Mouse (Mus musculus) heart, embryonic 15.5 days (tissue): ENCODE data around the gene Kcnh7. TPM values are rescaled to one million over a fixed set of nuclear protein-coding genes. Genes with fewer than 3 reads are reported as not detected.

Experiments
- ATAC-seq: fragments of 200-750 bp; cut with Nextera tagmentation; replicated peaks from 2 replicates; pipeline ENCODE4 v1.8.0; 2017; ENCODE audit warnings: low read depth, moderate TSS enrichment; ENCODE audit not compliant: insufficient number of reproducible peaks, insufficient read depth, low FRiP score
- H3K27ac ChIP-seq: fragments of 300-500 bp; sonication (generic); 2 replicates; pipeline ENCODE4 v1.5.1; 2015; ENCODE audit warnings: mild to moderate bottlenecking, inconsistent platforms
- H3K27me3 ChIP-seq: fragments of 300-500 bp; sonication (generic); 2 replicates; pipeline ENCODE4 v1.6.1; 2015; ENCODE audit warnings: inconsistent platforms
- H3K36me3 ChIP-seq: fragments of 300-500 bp; sonication (generic); 2 replicates; pipeline ENCODE4 v1.6.1; 2015; ENCODE audit warnings: mild to moderate bottlenecking, inconsistent platforms
- H3K4me1 ChIP-seq: fragments of 300-500 bp; sonication (generic); replicated peaks from 2 replicates; pipeline ENCODE4 v1.6.1; 2015; ENCODE audit warnings: inconsistent platforms
- H3K4me2 ChIP-seq: fragments of 300-500 bp; sonication (generic); 2 replicates; pipeline ENCODE4 v1.6.1; 2015; ENCODE audit warnings: inconsistent platforms, mild to moderate bottlenecking, moderate library complexity
- H3K4me3 ChIP-seq: fragments of 300-500 bp; sonication (generic); 2 replicates; pipeline ENCODE4 v1.5.1; 2015; ENCODE audit warnings: mild to moderate bottlenecking, inconsistent platforms
- H3K9ac ChIP-seq: fragments of 300-500 bp; sonication (generic); 2 replicates; pipeline ENCODE4 v1.6.1; 2015; ENCODE audit warnings: mild to moderate bottlenecking, inconsistent platforms
- H3K9me3 ChIP-seq: fragments of 300-500 bp; sonication (generic); replicated peaks from 2 replicates; pipeline ENCODE4 v1.6.1; 2016; ENCODE audit warnings: inconsistent platforms
- WGBS: fragments of 180-500 bp; shearing (Covaris S2); methylation state at CpG from one replicate; pipeline ENCODE4 v1.1.7; 2015; ENCODE audit warnings: mixed read lengths; 5-methylcytosine and 5-hydroxymethylcytosine counted together
- polyA plus RNA-seq: library from polyadenylated mRNA; unstranded; fragments of >200 nt; fragmentation: Nextera tagmentation; extraction: Ambion mirVana; gene quantifications from 2 replicates; pipeline ENCODE4 v1.2.1, GENCODE M21; 2015

Gene Kcnh7
- polyA plus RNA-seq: 2.5 and 3.6 TPM in 2 replicates

- Histone ChIP-seq H3K36me3 (no peaks in the 10 kb centered on the region), H3K27me3 (peaks cover 22% of the 10 kb centered on the region), H3K4me2 (peak within 1 kb of the TSS; percentile 85), H3K9ac (peak within 1 kb of the TSS; percentile 31; the same call in 1 of the 2 replicates), H3K4me1 (peaks cover 7% of the 10 kb centered on the region), H3K27ac (no peak within 1 kb of the TSS; the same call in 1 of the 2 replicates), H3K9me3 (no peaks in the 10 kb centered on the region), H3K4me3 (peak within 1 kb of the TSS; percentile 58)
- 2% methylated on average over 47 of the region's 49 CpGs for WGBS
- no peak for ATAC-seq
These were observed at the start of gene Kcnh7 for GRCm38 (mm10) chr2:63183563-63184545. Gene Kcnh7, minus strand, starts transcription at chr2:63184287.

DNA sequence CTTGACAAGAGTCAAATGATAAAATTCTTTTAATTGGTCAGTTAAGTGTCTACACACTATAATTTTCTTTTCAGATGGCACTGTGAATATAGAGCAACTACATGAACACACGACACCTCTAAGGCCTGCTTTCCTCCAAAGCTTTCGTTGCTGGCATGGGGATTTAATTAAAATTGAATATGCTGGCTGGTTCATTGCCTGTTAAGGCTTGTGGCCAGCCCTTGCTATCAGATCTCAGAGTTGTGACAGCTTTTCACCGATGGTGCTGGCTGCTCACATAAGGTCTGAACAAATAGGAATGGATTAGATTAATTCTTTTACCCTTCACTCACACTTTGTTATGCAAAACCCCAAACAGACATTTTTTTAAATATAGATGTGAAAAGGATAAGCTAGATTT is 23.3 kb upstream of the Kcnh7 start:
- Histone ChIP-seq H3K4me3 (no peak overlapping the region), H3K4me2 (no peak overlapping the region), H3K9ac (no peak overlapping the region), H3K36me3 (no peaks in the 10 kb centered on the region), H3K9me3 (no peaks in the 10 kb centered on the region), H3K27me3 (no peaks in the 10 kb centered on the region), H3K4me1 (no peaks in the 10 kb centered on the region), H3K27ac (no peak overlapping the region)
- 73% methylated on average over 3 of the region's 3 CpGs for WGBS
- no peak for ATAC-seq

DNA sequence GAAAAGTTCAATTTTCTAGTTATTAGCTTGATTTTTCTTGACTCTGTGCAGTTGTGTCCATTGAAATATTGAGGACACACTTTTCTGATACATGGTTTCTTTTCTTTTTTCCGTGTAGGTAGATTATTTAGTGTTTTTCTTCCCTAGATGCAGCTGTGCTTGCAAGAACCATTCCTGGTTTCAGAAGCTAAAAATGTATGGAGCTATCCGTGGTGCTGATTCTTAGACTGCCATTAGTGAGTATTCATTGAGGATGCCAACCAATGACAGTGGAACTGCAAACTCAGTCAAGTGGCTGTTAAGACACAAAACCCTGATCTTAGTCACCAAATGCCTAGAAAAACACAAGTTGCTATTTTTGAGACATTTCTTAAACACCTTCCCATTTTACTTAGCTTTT is 1.9 kb upstream of the Kcnh7 start:
- 3% methylated on average over 2 of the region's 2 CpGs for WGBS
- peaks cover 22% of the 10 kb centered on the region for H3K27me3 ChIP-seq

DNA sequence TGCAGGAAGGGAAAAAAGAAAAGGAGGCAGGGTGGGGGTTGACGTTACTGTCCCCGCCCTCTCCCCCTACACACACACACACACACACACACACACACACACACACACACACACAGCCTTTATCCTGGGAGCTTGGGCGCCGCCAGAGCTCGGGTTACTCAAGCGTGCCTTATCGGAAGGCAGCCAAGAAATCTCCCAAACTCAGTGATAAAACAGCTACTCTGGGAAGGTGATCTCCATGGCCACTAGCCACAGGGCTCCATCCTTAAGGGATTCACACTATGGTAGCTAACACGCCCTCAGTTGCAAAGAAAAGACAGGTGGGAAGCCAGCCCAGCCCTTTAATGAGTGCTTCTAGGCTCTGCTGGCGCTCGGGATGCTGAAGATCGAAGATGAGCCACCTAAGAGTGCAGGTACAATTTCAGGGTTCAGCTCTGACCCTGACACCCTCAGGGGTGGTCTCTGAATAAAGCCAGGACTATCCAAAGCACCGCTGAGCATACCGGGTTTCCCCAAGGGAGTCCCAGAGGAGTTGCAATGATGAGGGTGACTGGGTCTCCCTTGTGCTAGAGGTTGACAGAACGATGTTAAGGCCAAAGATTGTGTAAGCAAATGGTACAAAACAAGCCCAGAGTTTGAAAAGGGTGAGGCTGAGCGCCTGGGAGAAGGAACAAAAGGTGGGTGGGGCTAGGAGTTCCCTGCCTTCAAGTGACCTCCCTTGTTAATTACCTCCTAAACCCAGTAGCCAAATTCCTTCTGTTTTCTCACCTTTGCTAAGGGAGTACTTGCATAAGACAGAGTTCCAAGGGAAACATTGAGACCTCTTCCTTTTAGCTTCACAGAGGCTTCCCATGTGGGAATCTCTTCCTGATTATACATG is 704 bp upstream of the Kcnh7 start:
- H3K27ac ChIP-seq: no peak overlapping the region

More for the DNA sequence above, 1.9 kb upstream of the Kcnh7 start:
- Histone ChIP-seq H3K36me3 (no peaks in the 10 kb centered on the region), H3K9ac (no peak overlapping the region), H3K4me3 (no peak overlapping the region), H3K9me3 (no peaks in the 10 kb centered on the region), H3K27ac (no peak overlapping the region), H3K4me2 (no peak overlapping the region), H3K4me1 (peaks cover 7% of the 10 kb centered on the region)
- ATAC-seq: no peak

GRCm38 (mm10) chr2:63153701-63154100 is 30.4 kb downstream of the Kcnh7 start:
- no peak for ATAC-seq
- Histone ChIP-seq H3K4me2 (no peak overlapping the region), H3K4me1 (peaks cover 5% of the 10 kb centered on the region; the same call in 1 of the 2 replicates), H3K9me3 (no peaks in the 10 kb centered on the region), H3K27me3 (no peaks in the 10 kb centered on the region), H3K36me3 (no peaks in the 10 kb centered on the region), H3K27ac (no peak overlapping the region), H3K9ac (no peak overlapping the region), H3K4me3 (no peak overlapping the region)

More for the DNA sequence above, 704 bp upstream of the Kcnh7 start:
- Histone ChIP-seq H3K27me3 (peaks cover 22% of the 10 kb centered on the region), H3K4me2 (peak overlapping the region; percentile 85), H3K36me3 (no peaks in the 10 kb centered on the region), H3K4me3 (peak overlapping the region; percentile 58), H3K9me3 (no peaks in the 10 kb centered on the region), H3K4me1 (peaks cover 7% of the 10 kb centered on the region), H3K9ac (no peak overlapping the region)
- 4% methylated on average over 15 of the region's 15 CpGs for WGBS
- ATAC-seq: no peak

DNA sequence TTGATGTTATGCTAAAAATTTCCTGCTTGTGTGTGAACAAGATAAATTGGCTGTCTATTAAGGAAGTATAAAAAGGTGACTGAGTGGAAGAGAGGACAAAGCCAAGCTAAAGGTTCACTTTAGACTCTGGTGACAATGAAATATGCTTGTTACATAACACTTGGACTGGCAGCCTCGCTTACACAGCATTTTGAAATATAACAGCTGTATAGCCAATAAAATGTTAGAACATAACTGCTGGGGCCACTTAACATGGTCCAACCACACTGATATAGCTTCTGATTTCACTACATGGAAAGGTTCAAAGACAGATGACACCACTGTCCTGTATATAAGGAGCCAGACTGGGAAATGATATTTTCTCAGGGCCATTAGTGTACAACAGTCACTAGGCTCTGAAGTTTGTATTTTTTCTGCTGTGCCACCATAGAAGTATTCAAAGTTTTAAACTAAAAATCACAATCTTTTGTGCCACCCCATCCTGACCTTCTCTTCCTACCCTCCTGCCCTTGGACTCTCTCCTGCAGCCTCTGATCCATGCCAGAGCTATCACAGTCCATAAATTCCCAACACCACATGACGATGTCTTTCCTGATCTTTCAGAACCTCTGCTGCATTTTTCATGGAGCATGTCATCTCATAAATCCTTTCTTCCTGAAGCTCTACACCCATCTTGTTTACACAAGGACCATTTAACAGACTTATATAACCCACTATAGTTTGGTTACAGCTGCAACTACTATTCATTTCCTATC is 56.1 kb downstream of the Kcnh7 start:
- Histone ChIP-seq H3K27ac (0 out of 2 replicates have a peak overlapping the region, but pooled peaks have one; percentile 8), H3K4me3 (no peak overlapping the region), H3K9ac (no peak overlapping the region), H3K27me3 (no peaks in the 10 kb centered on the region), H3K4me2 (no peak overlapping the region), H3K9me3 (no peaks in the 10 kb centered on the region), H3K4me1 (peaks cover 10% of the 10 kb centered on the region), H3K36me3 (no peaks in the 10 kb centered on the region)
- no peak for ATAC-seq
- 38% methylated on average over 2 of the region's 2 CpGs for WGBS

DNA sequence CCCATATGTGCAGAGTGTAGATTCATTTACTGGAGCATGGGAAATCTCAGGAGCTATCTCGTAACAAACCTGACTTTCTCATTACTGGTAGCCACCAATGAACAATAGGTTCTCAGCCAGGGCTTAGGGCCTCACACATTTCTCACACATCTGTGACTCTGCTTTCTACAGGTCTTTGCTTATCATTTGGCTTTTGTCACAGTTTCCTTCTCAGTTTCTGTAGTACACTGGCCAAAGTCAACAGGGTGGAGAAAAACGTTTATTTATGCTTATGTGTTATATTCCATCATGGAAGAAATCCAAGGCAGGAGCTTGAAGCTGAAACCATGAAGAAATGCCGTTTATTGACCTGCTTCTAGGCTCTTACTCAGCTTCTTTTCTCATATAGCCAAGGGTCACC is 63.8 kb downstream of the Kcnh7 start:
- H3K36me3 ChIP-seq: no peaks in the 10 kb centered on the region
- no peak overlapping the region for H3K27ac ChIP-seq
- H3K4me2 ChIP-seq: no peak overlapping the region
- no peak overlapping the region for H3K4me3 ChIP-seq
- 60% methylated on average over 3 of the region's 3 CpGs for WGBS
- no peak overlapping the region for H3K9ac ChIP-seq
- H3K27me3 ChIP-seq: no peaks in the 10 kb centered on the region
- ATAC-seq: no peak
- H3K9me3 ChIP-seq: no peaks in the 10 kb centered on the region
- no peaks in the 10 kb centered on the region for H3K4me1 ChIP-seq

- H3K27ac ChIP-seq: no peak overlapping the region
- WGBS: 65% methylated on average over 4 of the region's 4 CpGs
- H3K9ac ChIP-seq: no peak overlapping the region
- no peaks in the 10 kb centered on the region for H3K36me3 ChIP-seq
- H3K27me3 ChIP-seq: no peaks in the 10 kb centered on the region
- H3K4me3 ChIP-seq: no peak overlapping the region
- H3K4me2 ChIP-seq: no peak overlapping the region
- H3K4me1 ChIP-seq: no peaks in the 10 kb centered on the region
- H3K9me3 ChIP-seq: no peaks in the 10 kb centered on the region
- ATAC-seq: no peak
These were observed 66.6 kb downstream of the Kcnh7 start for GRCm38 (mm10) chr2:63117209-63118193.

GRCm38 (mm10) chr2:63105971-63106370 is 78.1 kb downstream of the Kcnh7 start:
- WGBS: 88% methylated on average over 2 of the region's 2 CpGs
- H3K4me2 ChIP-seq: no peak overlapping the region

GRCm38 (mm10) chr2:63099676-63100075 is 84.4 kb downstream of the Kcnh7 start:
- Histone ChIP-seq H3K4me2 (no peak overlapping the region), H3K9ac (no peak overlapping the region), H3K4me1 (no peaks in the 10 kb centered on the region), H3K27me3 (no peaks in the 10 kb centered on the region), H3K27ac (no peak overlapping the region), H3K9me3 (no peaks in the 10 kb centered on the region), H3K4me3 (no peak overlapping the region), H3K36me3 (no peaks in the 10 kb centered on the region)
- no peak for ATAC-seq

More at GRCm38 (mm10) chr2:63105971-63106370, 78.1 kb downstream of the Kcnh7 start:
- no peak overlapping the region for H3K4me3 ChIP-seq
- no peak overlapping the region for H3K27ac ChIP-seq
- no peaks in the 10 kb centered on the region for H3K4me1 ChIP-seq
- no peak overlapping the region for H3K9ac ChIP-seq
- H3K9me3 ChIP-seq: no peaks in the 10 kb centered on the region
- no peaks in the 10 kb centered on the region for H3K27me3 ChIP-seq
- no peaks in the 10 kb centered on the region for H3K36me3 ChIP-seq
- no peak for ATAC-seq
